Mouse (Mus musculus) hindbrain, embryonic 11.5 days (tissue): ENCODE results near the gene Zfyve26. TPM values are rescaled to one million over a fixed set of nuclear protein-coding genes. Genes with fewer than 3 reads are reported as not detected.

ENCODE experiments used
- ATAC-seq: fragments of 200-750 bp; cut with Nextera tagmentation; 2 replicates; pipeline ENCODE4 v1.8.0; 2017; ENCODE audit warnings: mild to moderate bottlenecking, moderate TSS enrichment, moderate library complexity; ENCODE audit not compliant: low FRiP score
- DNase-seq: peaks from one replicate; pipeline ENCODE4 v3.0.0-alpha.2; 2015; ENCODE audit warnings: low spot score
- H3K27ac ChIP-seq: fragments of 300-500 bp; sonication (generic); 2 replicates; pipeline ENCODE4 v1.5.1; 2014; ENCODE audit warnings: mild to moderate bottlenecking, low read depth, low read length
- H3K27me3 ChIP-seq: fragments of 300-500 bp; sonication (generic); 2 replicates; pipeline ENCODE4 v1.6.1; 2014; ENCODE audit warnings: mild to moderate bottlenecking, low read length, moderate library complexity, mixed read lengths; ENCODE audit not compliant: control insufficient read depth, insufficient read depth
- H3K36me3 ChIP-seq: fragments of 300-500 bp; sonication (generic); 2 replicates; pipeline ENCODE4 v1.6.1; 2014; ENCODE audit warnings: mild to moderate bottlenecking, low read length, moderate library complexity, mixed read lengths; ENCODE audit not compliant: control insufficient read depth, insufficient read depth
- H3K4me1 ChIP-seq: fragments of 300-500 bp; sonication (generic); replicated peaks from 2 replicates; pipeline ENCODE4 v1.6.1; 2014; ENCODE audit warnings: low read length, mixed read lengths; ENCODE audit not compliant: control insufficient read depth, insufficient read depth
- H3K4me2 ChIP-seq: fragments of 300-500 bp; sonication (generic); replicated peaks from 2 replicates; pipeline ENCODE4 v1.6.1; 2014; ENCODE audit warnings: mild to moderate bottlenecking, low read depth, low read length
- H3K4me3 ChIP-seq: fragments of 300-500 bp; sonication (generic); 2 replicates; pipeline ENCODE4 v1.5.1; 2014; ENCODE audit warnings: low read depth, low read length
- H3K9ac ChIP-seq: fragments of 300-500 bp; sonication (generic); 2 replicates; pipeline ENCODE4 v1.6.1; 2014; ENCODE audit warnings: low read depth, low read length
- H3K9me3 ChIP-seq: fragments of 300-500 bp; sonication (generic); 2 replicates; pipeline ENCODE4 v1.6.1; 2016; ENCODE audit warnings: low read length; ENCODE audit not compliant: control insufficient read depth
- WGBS: fragments of 180-500 bp; shearing (Covaris S2); extraction: QIAGEN DNeasy Blood & Tissue Kit; methylation state at CpG from one replicate; pipeline ENCODE4 v1.1.7; 2014; 5-methylcytosine and 5-hydroxymethylcytosine counted together
- polyA plus RNA-seq: library from polyadenylated mRNA; unstranded; fragments of >200 nt; fragmentation: Nextera tagmentation; extraction: Ambion mirVana; gene quantifications from 2 replicates; pipeline ENCODE4 v1.2.1, GENCODE M21; 2014

Gene Zfyve26
- polyA plus RNA-seq = 13.7 and 17.0 TPM in 2 replicates

DNA sequence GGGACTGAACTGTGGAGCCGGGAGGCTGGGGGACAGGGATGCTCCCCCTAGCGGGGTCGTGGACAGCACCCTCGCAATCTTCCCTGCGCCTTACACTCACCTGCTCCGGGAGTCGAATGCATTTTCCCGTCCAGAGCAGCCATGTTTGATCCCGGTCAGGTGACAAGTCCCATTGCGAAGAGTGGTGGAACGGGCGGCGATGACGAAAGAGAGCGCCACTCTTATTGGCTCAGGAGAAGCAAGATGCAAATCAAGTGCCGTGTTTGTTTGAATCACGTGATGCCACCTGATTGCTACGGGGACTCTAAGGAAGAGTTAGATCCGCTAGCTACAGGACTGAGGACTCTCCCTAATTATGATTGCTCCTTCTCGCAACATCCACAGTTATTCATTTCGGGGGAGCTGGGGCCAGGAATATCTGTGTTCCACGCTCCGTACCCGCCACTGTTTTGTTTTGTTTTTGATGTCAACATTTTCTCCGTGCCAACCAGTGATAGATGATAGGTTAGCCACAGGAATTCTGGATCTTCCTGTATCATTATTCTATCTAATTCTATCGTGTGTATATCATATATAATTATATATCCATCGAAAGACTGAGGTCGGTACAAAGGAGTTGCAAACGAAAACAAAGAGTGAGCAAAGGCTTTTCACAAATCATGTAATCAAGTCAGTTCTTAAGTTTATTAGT is at the start of gene Zfyve26:
TSS of gene Zfyve26 (minus strand) at position 179 of the 691 bp plus-strand sequence.
- H3K4me2 ChIP-seq = peak within 1 kb of the TSS; percentile 65
- no peaks in the 10 kb centered on the region for H3K4me1 ChIP-seq
- H3K4me3 ChIP-seq = peak within 1 kb of the TSS; percentile 64
- peak within 1 kb of the TSS; percentile 65 for H3K9ac ChIP-seq
- H3K27ac ChIP-seq = no peak within 1 kb of the TSS
- no peaks in the 10 kb centered on the region for H3K9me3 ChIP-seq
- under 1% methylated on average over 29 of the region's 29 CpGs for WGBS
- no peaks in the 10 kb centered on the region for H3K36me3 ChIP-seq
- ATAC-seq = peak; percentile 96
- H3K27me3 ChIP-seq = no peaks in the 10 kb centered on the region
- DNase-seq = peak; percentile 90

DNA sequence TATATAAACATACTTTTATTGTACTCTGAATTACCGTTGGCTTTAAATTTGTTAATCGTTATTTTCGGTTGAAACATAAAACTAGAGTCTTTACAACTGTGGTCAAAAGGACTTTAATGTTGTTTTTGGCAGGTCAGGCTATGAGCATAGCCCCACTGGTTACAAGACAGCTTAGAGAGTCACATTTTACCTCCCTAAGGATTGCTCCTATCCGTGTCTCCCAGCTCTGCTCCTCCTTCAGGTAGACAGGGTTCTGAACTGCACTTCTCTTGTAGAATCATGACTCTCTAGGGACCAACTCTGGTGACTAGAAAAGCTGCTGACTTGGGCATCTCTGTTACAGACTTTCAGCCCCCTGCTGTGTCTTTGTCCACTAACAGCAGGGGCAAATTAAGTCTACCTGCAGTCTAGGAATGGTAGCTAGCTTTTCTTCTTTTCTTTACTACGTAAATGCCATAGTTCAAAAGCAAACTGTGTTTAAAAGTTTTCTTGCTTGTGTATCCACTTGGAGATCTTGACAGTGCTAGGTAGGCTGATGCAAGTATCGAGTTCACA is 45.3 kb upstream of the Zfyve26 start:
- H3K9ac ChIP-seq = no peak overlapping the region
- DNase-seq (no peak), ATAC-seq (no peak)
- H3K36me3 ChIP-seq = no peaks in the 10 kb centered on the region
- H3K4me3 ChIP-seq = no peak overlapping the region
- no peaks in the 10 kb centered on the region for H3K27me3 ChIP-seq
- no peaks in the 10 kb centered on the region for H3K4me1 ChIP-seq
- WGBS = 66% methylated on average over 6 of the region's 6 CpGs
- no peaks in the 10 kb centered on the region for H3K9me3 ChIP-seq
- H3K4me2 ChIP-seq = no peak overlapping the region
- H3K27ac ChIP-seq = no peak overlapping the region

DNA sequence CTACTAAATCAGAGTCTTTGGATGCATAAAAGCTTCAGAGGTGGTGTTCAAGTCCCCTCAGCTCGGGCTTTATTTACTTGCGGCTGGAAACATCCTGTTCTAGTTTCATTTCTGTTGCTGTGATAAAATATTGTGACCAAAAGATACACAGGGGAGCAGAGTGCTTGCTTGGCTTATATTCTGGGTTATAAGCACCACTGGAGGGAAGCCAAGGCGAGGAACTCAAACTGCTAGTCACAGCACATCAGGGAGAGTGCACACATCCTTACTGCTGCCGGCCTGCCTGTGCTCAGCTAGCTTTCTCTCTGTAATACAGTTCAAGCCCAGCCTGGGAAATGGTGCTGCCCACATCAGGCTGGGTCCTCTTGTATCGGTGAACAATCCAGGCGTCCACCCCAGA is 44.4 kb upstream of the Zfyve26 start:
- no peak overlapping the region for H3K4me2 ChIP-seq
- no peaks in the 10 kb centered on the region for H3K9me3 ChIP-seq
- H3K4me3 ChIP-seq = no peak overlapping the region
- H3K27ac ChIP-seq = no peak overlapping the region
- DNase-seq = no peak
- H3K27me3 ChIP-seq = no peaks in the 10 kb centered on the region
- H3K4me1 ChIP-seq = no peaks in the 10 kb centered on the region
- H3K9ac ChIP-seq = no peak overlapping the region
- WGBS = 78% methylated on average over 6 of the region's 6 CpGs
- ATAC-seq = no peak
- no peaks in the 10 kb centered on the region for H3K36me3 ChIP-seq

DNA sequence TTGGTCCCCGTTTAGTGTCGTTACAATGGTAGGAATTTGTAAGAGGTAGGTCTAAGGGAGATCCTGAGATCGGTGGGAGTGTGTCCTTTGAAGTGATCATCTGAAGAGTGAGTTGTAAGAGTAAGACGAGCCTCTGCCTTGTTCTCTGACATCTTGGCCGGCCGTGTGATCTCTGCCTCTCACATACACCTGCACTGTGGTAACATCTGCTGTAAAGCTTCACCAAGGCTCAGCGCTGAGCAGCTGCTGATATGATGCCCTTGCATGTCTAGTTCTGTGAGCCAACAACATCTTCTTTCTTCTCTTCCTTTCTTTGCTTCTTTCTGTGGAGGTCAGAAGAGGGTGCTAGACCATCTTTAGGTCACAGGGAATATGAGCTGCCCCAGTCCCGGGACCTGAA is 42.7 kb upstream of the Zfyve26 start:
- DNase-seq (no peak), ATAC-seq (no peak)
- Histone ChIP-seq H3K9me3 (no peaks in the 10 kb centered on the region), H3K27me3 (no peaks in the 10 kb centered on the region), H3K4me1 (no peaks in the 10 kb centered on the region), H3K27ac (no peak overlapping the region), H3K36me3 (no peaks in the 10 kb centered on the region), H3K4me3 (no peak overlapping the region), H3K4me2 (no peak overlapping the region), H3K9ac (no peak overlapping the region)
- 88% methylated on average over 8 of the region's 8 CpGs for WGBS

DNA sequence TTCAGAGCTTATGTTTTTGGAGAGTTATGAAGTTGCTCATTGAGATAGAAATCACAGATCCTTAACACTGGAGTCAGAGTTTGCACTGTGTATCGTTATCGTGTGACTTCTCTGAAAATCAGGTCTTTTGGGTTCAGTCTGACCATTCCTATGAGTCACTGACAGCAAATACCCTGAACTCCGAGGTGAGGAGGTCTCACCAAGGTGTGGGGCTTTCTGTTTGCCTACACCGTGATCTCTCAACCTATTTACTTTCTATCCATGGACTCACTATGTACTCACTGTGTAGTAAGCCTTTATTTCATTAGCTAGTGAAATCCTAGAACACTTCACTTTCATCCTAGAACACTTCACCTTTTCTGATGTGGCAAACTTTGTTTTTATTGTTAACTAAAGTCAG is 35.6 kb upstream of the Zfyve26 start:
- Histone ChIP-seq H3K9me3 (no peaks in the 10 kb centered on the region), H3K4me1 (no peaks in the 10 kb centered on the region), H3K4me3 (no peak overlapping the region), H3K27ac (no peak overlapping the region), H3K4me2 (no peak overlapping the region), H3K36me3 (no peaks in the 10 kb centered on the region), H3K9ac (no peak overlapping the region), H3K27me3 (no peaks in the 10 kb centered on the region)
- ATAC-seq = no peak
- WGBS = 91% methylated on average over 4 of the region's 4 CpGs
- DNase-seq = no peak

DNA sequence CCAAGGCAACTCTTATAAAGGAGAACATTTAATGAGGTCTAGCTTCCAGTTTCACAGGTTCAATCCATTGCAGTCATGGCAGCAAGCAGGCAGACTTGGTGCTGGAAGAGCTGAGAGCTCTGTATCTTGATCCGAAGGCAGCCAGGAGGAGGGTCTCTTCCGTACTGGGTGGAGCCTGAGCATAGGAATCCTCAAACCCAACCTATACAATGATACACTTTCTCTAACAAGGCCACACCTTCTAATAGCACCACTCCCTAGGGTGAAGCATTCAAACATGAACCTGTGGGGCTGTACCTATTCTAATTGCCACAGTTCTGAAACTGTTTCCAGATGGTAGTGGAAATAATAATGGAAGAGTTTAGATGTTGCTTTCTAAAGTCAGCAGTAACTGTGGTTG is 34.5 kb upstream of the Zfyve26 start:
- WGBS = 81% methylated on average over 2 of the region's 2 CpGs
- H3K4me3 ChIP-seq = no peak overlapping the region
- ATAC-seq (no peak), DNase-seq (no peak)
- H3K4me1 ChIP-seq = no peaks in the 10 kb centered on the region
- H3K9me3 ChIP-seq = no peaks in the 10 kb centered on the region
- H3K36me3 ChIP-seq = no peaks in the 10 kb centered on the region
- H3K27ac ChIP-seq = no peak overlapping the region
- no peak overlapping the region for H3K4me2 ChIP-seq
- no peaks in the 10 kb centered on the region for H3K27me3 ChIP-seq
- no peak overlapping the region for H3K9ac ChIP-seq

DNA sequence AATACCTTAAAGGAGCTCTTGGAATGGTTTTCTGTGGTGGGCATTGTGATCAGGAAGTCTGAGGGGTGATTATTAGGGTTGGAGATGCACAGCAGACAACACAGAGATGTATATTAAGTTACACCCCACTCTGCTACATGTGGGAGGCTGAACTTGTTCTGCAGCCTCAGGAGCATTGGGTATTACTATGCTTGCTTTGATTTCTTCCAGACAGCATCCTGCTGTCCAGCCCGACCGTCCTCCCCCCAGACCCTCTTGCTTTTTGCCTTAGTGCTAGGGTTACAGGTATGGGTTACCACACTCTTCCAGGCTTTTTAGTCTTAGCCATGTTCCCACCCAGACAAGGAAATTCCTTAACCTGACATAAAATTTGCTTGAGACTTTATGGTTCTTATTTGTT is 31.8 kb upstream of the Zfyve26 start:
- Histone ChIP-seq H3K27ac (no peak overlapping the region), H3K9me3 (no peaks in the 10 kb centered on the region), H3K4me3 (no peak overlapping the region), H3K4me2 (no peak overlapping the region), H3K9ac (no peak overlapping the region), H3K27me3 (no peaks in the 10 kb centered on the region), H3K4me1 (no peaks in the 10 kb centered on the region), H3K36me3 (no peaks in the 10 kb centered on the region)
- DNase-seq = no peak
- 86% methylated on average over 2 of the region's 2 CpGs for WGBS
- ATAC-seq = no peak

DNA sequence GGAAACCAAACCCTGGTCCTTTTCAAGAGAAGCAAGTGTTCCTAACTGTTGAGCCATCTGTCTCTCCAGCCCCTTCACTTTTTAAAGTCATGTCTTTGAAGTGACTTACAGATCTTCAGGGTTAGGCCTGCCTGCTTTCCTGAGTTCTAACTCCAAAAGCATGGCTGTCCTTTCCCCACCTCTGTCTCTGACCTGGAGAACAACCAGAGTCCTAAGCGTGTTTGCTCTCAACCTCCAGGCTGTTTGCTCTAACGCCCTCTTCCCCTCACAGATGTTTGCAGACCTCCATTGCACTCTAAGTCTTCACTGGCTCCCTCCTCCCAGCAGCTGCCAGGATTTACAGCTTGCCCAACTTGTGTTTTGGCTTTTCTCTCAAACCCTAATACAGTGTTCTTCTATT is 30.6 kb upstream of the Zfyve26 start:
- DNase-seq = no peak
- 72% methylated on average over 2 of the region's 2 CpGs for WGBS
- no peak for ATAC-seq

DNA sequence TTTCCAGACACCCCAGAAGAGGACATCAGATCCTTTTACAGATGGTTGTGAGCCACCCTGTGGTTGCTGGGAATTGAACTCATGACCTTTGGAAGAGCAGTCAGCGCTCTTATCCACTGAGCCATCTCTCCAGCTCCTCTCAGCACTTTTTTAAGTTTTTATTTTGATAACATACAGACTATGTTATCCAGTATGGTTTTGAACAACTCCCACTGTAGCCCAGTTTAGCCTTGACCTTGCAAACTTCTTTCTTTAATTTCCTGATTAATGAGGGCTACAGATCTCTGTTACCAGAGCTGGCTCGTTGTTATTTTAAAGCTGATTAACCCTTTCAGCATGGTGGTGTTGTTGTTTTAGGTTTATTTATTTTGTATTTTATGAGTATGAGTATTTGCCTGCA is 30.1 kb upstream of the Zfyve26 start:
- no peak for DNase-seq

More for the DNA sequence above, 30.6 kb upstream of the Zfyve26 start:
- no peak overlapping the region for H3K27ac ChIP-seq
- H3K4me3 ChIP-seq = no peak overlapping the region
- no peaks in the 10 kb centered on the region for H3K36me3 ChIP-seq
- H3K9me3 ChIP-seq = no peaks in the 10 kb centered on the region
- no peak overlapping the region for H3K4me2 ChIP-seq
- no peak overlapping the region for H3K9ac ChIP-seq
- H3K27me3 ChIP-seq = no peaks in the 10 kb centered on the region
- H3K4me1 ChIP-seq = no peaks in the 10 kb centered on the region

More for the DNA sequence above, 30.1 kb upstream of the Zfyve26 start:
- Histone ChIP-seq H3K4me1 (no peaks in the 10 kb centered on the region), H3K27me3 (no peaks in the 10 kb centered on the region), H3K36me3 (no peaks in the 10 kb centered on the region), H3K4me2 (no peak overlapping the region), H3K27ac (no peak overlapping the region), H3K4me3 (no peak overlapping the region), H3K9me3 (no peaks in the 10 kb centered on the region), H3K9ac (no peak overlapping the region)
- WGBS = 79% methylated on average over 2 of the region's 2 CpGs
- ATAC-seq = no peak
